Mouse (Mus musculus) R1 (cell line): ENCODE results near the gene BC004004.
A peak's percentile ranks its signal among the peaks of the same experiment; 100 is the strongest.

ENCODE experiments used
- DNase-seq: peaks from one replicate; pipeline ENCODE4 v3.0.0-alpha.2; 2018; ENCODE audit warnings: low read depth, low spot score

BC004004 gene

GRCm38 (mm10) chr17:29322603-29322962 is 54.0 kb downstream of the BC004004 start:
- peak; percentile 83 for DNase-seq

- no peak for DNase-seq
Observed at GRCm38 (mm10) chr17:29323625-29324024, 55.0 kb downstream of the BC004004 start.

DNA sequence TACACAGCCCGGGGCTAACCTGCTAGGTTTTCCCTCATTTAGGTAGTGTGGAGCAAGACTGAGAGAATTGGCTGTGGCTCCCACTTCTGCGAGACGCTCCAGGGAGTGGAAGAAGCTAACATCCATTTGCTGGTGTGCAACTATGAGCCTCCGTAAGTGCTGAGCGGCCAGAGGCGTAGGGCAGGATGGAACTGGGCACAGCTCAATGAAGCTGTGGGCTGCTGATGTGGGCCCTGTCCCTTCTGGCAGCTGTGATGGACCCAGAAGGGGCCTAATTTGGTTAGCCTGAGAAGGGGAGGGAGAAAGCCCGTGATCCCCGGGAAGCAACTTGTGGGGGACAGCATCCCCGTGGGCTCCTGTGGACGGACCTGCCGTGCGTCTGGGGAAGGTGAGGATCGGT is 57.2 kb downstream of the BC004004 start:
- DNase-seq = no peak

GRCm38 (mm10) chr17:29326531-29327529 is 58.2 kb downstream of the BC004004 start:
- DNase-seq = peak; percentile 94

DNA sequence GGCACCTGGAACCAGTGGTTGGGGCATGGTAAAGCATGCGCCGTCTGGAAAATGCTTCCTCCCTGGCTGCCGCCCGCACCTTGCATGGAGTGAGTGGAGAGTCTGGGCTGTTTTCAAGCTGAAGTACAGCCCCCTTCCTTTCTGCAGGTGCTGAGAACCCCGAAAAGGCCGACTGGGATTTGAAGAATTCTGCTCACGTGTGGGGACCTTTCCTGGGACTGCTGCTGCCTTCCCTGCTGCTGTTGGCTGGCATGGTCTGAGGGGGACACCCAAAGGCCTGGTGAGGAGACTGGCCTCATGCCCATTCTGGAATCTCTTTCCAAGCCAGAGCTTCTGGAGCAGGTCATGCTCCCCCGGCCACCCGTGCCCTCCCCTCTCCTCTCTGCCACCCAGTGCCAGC is 59.1 kb downstream of the BC004004 start:
- no peak for DNase-seq

DNA sequence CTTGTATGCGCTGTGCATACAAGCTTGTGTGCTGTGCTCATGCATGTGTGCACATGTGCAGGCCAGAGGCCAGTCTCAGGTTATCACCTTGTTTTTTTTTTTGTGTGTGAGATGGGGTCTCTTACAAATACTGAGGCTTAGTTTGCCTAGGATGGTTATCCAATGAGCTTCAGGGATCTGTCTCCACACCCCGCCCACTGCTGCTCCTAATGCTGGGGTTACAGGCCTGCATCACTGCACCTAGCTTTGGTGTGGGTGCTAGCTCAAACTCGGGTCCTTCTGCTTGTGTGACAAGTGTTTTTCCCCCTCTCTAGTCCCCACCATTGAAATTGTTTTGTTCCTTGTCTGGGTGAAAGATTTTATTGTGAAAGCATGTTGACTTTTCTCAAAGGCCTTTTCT is 61.6 kb downstream of the BC004004 start:
- DNase-seq = no peak

GRCm38 (mm10) chr17:29330671-29331410 is 62.3 kb downstream of the BC004004 start:
- no peak for DNase-seq

GRCm38 (mm10) chr17:29332186-29332685 is 63.6 kb downstream of the BC004004 start:
- DNase-seq = no peak

GRCm38 (mm10) chr17:29336266-29336990 is 67.8 kb downstream of the BC004004 start:
- no peak for DNase-seq

GRCm38 (mm10) chr17:29337979-29338823 is 69.6 kb downstream of the BC004004 start:
- DNase-seq = no peak

- no peak for DNase-seq
Observed at GRCm38 (mm10) chr17:29339170-29339768, 70.7 kb downstream of the BC004004 start.

- no peak for DNase-seq
Observed at GRCm38 (mm10) chr17:29340406-29341261, 72.0 kb downstream of the BC004004 start.

DNA sequence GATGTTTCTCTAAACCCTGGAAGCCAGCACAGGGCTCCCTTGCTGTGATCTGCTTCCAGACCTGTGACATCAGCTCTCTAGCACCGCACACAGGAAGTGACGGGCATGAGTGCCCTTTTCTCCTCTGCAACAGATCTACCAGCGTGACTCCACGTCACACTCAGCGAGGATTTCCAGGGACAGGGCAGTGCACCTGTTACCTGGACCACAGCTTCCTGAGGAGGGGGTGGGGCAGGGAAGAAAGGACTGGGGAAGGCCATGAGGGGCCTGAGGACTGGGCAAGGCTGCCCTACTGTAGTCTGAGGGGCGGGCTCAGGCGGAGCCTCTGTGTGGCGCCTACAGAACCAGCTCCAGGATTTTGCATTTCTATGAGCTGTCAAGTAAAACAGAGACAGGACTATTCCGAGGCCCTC is 73.0 kb downstream of the BC004004 start:
- DNase-seq = peak; percentile 71

GRCm38 (mm10) chr17:29342010-29342910 is 73.7 kb downstream of the BC004004 start:
- no peak for DNase-seq

DNA sequence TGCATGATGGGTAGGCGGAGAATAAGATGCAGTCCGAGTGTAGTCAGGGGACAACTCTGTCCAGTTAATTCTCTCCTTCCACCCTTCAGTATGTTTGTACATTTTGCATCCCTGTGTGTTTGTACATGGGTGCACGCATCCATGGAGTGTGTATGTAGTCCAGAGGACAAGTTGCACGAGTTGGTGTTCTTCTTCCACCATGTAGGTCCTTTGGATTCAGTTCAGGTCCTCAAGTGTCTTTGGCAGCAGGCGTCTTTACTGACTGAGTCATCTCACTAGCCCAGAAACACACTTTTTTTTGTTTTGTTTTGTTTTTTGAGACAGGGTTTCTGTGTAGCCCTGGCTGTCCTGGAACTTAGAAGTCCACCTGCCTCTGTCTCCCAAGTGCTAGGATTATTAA is 74.7 kb downstream of the BC004004 start:
- no peak for DNase-seq

DNA sequence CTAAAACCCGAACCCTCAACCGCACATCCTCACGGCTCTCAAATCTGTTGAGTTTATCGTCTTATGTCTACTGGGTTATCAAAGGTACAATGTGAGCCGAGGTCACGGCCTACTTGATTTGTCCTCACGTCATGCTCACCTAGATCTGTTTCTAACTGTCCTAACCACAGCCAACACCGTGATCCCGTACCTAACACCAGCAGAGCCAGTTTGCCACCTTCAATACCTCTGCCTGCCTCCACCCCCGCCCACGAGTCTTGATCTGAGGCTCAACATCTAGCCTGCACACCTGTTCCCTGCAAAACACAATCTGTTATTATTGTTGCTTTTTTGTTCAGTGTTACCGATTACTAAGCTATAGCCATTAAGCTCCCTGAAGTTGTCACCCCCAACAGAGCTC is 76.7 kb downstream of the BC004004 start:
- no peak for DNase-seq

DNA sequence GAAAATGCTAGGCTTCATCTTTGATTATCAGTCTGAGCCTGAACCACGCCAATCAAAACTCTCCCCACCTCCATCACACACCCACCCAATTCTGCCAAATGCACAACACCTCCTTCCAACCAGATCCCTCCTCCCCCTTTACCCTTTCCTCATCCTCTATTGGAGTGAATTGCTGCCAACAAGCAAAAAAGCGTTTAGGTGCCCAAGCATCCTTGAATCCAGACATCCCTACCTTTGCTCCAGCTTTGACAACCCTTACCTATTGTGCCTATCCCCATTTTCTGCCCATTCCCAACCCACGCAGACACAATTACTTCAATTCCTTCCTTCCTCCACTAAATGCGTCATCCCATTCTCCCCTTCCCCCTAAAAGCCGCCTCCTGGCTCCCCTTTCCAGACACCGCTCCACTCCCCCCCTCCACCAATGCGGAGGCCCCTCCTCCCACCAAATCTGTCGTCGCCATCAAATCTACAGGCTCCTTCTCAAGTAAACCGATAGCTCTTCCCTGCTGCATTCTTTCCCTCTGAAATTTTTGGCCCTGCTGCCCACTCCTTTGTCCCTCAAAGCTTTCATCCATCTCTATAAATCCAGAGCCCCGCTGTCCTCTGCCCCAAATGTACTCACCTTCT is 78.0 kb downstream of the BC004004 start:
- peak; percentile 46 for DNase-seq

- DNase-seq = peak; percentile 43
Observed at GRCm38 (mm10) chr17:29347126-29347644, 78.6 kb downstream of the BC004004 start.
